Mouse (Mus musculus) myocyte (in vitro differentiated cells): Measurements from ENCODE around the gene Gm38431.

Source experiments
- MYOD1 ChIP-seq, 3 experiments: IDR thresholded peaks; one replicate each; pipeline ENCODE4 v1.6.1; 2011; ENCODE audit warnings: control low read depth in 2 of 3, low read depth in 2 of 3, mild to moderate bottlenecking in 2 of 3, moderate library complexity in 1 of 3; ENCODE audit not compliant: insufficient read length in 2 of 3, control insufficient read depth in 1 of 3
- MYOG ChIP-seq, 3 experiments: IDR thresholded peaks; one replicate each; pipeline ENCODE4 v1.6.1; 2011; ENCODE audit warnings: control low read depth in 2 of 3, low read depth in 2 of 3, mild to moderate bottlenecking in 2 of 3; ENCODE audit not compliant: insufficient read length in 2 of 3, control insufficient read depth in 1 of 3, insufficient read depth in 1 of 3
- POLR2A ChIP-seq: IDR thresholded peaks from one replicate; pipeline ENCODE4 v1.6.1; 2011; ENCODE audit warnings: low read depth, mild to moderate bottlenecking, control low read depth, moderate library complexity; ENCODE audit not compliant: insufficient read length
- POLR2AphosphoS2 ChIP-seq: IDR thresholded peaks from one replicate; pipeline ENCODE4 v1.6.1; 2011; ENCODE audit warnings: low read depth, control low read depth; ENCODE audit not compliant: insufficient read length
- REST ChIP-seq: IDR thresholded peaks from one replicate; pipeline ENCODE4 v1.6.1; 2011; ENCODE audit warnings: mild to moderate bottlenecking, control low read depth, moderate library complexity; ENCODE audit not compliant: insufficient read depth, insufficient read length
- TCF12 ChIP-seq: IDR thresholded peaks from one replicate; pipeline ENCODE4 v1.6.1; 2011; ENCODE audit warnings: mild to moderate bottlenecking, control low read depth; ENCODE audit not compliant: poor library complexity, insufficient read depth, severe bottlenecking
- USF1 ChIP-seq: IDR thresholded peaks from one replicate; pipeline ENCODE4 v1.6.1; 2011; ENCODE audit warnings: low read depth, mild to moderate bottlenecking, control low read depth, moderate library complexity

DNA sequence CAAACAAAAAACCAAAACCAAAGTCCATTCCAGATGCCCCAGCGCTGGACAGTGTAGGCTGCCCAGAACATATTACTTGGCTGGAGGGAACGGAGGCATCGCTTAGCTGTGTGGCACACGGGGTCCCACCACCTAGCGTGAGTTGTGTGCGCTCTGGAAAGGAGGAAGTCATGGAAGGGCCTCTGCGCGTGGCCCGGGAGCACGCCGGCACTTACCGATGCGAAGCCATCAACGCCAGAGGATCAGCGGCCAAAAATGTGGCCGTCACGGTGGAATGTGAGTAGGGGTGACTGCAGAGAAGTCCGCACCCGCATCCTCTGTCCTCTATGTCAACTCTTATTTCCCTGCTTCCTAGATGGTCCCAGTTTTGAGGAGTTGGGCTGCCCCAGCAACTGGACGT is 55.6 kb downstream of the Gm38431 start:
- no peak for TF ChIP-seq MYOD1 (IDR thresholded peaks at IDR 0.05; ENCODE audit: control insufficient read depth in 1 of 3, insufficient read length in 2 of 3, low read depth in 2 of 3)
- TF ChIP-seq POLR2A, result no peak
- TF ChIP-seq REST, result no peak
- no peak for TF ChIP-seq USF1
- no peak for TF ChIP-seq TCF12
- TF ChIP-seq POLR2AphosphoS2, result no peak
- TF ChIP-seq MYOG (IDR thresholded peaks at IDR 0.05; ENCODE audit: control insufficient read depth in 1 of 3, insufficient read depth in 1 of 3, insufficient read length in 2 of 3, low read depth in 2 of 3), result no peak
